Mouse (Mus musculus) midbrain, embryonic 13.5 days (tissue): ENCODE measurements around the gene Bend4. TPM values are rescaled to one million over a fixed set of nuclear protein-coding genes. Genes with fewer than 3 reads are reported as not detected.

ENCODE experiments used
- ATAC-seq: fragments of 200-750 bp; cut with Nextera tagmentation; 2 replicates; pipeline ENCODE4 v1.8.0; 2017; ENCODE audit warnings: mild to moderate bottlenecking, moderate TSS enrichment, moderate library complexity
- H3K27ac ChIP-seq: fragments of 300-500 bp; sonication (generic); 2 replicates; pipeline ENCODE4 v1.5.1; 2015; ENCODE audit warnings: inconsistent platforms, mild to moderate bottlenecking, moderate library complexity
- H3K27me3 ChIP-seq: fragments of 300-500 bp; sonication (generic); 2 replicates; pipeline ENCODE4 v1.6.1; 2015; ENCODE audit warnings: mild to moderate bottlenecking, inconsistent platforms
- H3K36me3 ChIP-seq: fragments of 300-500 bp; sonication (generic); 2 replicates; pipeline ENCODE4 v1.6.1; 2015; ENCODE audit warnings: mild to moderate bottlenecking, inconsistent platforms
- H3K4me1 ChIP-seq: fragments of 300-500 bp; sonication (generic); replicated peaks from 2 replicates; pipeline ENCODE4 v1.6.1; 2015; ENCODE audit warnings: inconsistent platforms
- H3K4me2 ChIP-seq: fragments of 300-500 bp; sonication (generic); replicated peaks from 2 replicates; pipeline ENCODE4 v1.6.1; 2015; ENCODE audit warnings: moderate library complexity, mild to moderate bottlenecking, inconsistent platforms
- H3K4me3 ChIP-seq: fragments of 300-500 bp; sonication (generic); replicated peaks from 2 replicates; pipeline ENCODE4 v1.5.1; 2015; ENCODE audit warnings: mild to moderate bottlenecking, inconsistent platforms
- H3K9ac ChIP-seq: fragments of 300-500 bp; sonication (generic); replicated peaks from 2 replicates; pipeline ENCODE4 v1.6.1; 2015; ENCODE audit warnings: mild to moderate bottlenecking, inconsistent platforms
- H3K9me3 ChIP-seq: fragments of 300-500 bp; sonication (generic); 2 replicates; pipeline ENCODE4 v1.6.1; 2016; ENCODE audit warnings: mild to moderate bottlenecking, inconsistent platforms
- WGBS: fragments of 180-500 bp; shearing (Covaris S2); methylation state at CpG from one replicate; pipeline ENCODE4 v1.1.7; 2015; 5-methylcytosine and 5-hydroxymethylcytosine counted together
- polyA plus RNA-seq: library from polyadenylated mRNA; unstranded; fragments of >200 nt; fragmentation: Nextera tagmentation; extraction: Ambion mirVana; gene quantifications from 2 replicates; pipeline ENCODE4 v1.2.1, GENCODE M21; 2015

The Bend4 gene
- polyA plus RNA-seq, result 10.3 and 10.6 TPM in 2 replicates

- under 1% methylated on average over 65 of the region's 90 CpGs for WGBS
- Histone ChIP-seq H3K36me3 (no peaks in the 10 kb centered on the region), H3K4me2 (peak within 1 kb of the TSS; percentile 78), H3K4me1 (peaks cover 39% of the 10 kb centered on the region), H3K9me3 (no peaks in the 10 kb centered on the region), H3K27ac (peak within 1 kb of the TSS; percentile 84), H3K27me3 (peaks cover 23% of the 10 kb centered on the region), H3K4me3 (peak within 1 kb of the TSS; percentile 77), H3K9ac (peak within 1 kb of the TSS; percentile 79)
- ATAC-seq, result peak; percentile 85
Observed at GRCm38 (mm10) chr5:67427443-67428360, at the start of gene Bend4. TSS of gene Bend4 (minus strand) at chr5:67428310.

DNA sequence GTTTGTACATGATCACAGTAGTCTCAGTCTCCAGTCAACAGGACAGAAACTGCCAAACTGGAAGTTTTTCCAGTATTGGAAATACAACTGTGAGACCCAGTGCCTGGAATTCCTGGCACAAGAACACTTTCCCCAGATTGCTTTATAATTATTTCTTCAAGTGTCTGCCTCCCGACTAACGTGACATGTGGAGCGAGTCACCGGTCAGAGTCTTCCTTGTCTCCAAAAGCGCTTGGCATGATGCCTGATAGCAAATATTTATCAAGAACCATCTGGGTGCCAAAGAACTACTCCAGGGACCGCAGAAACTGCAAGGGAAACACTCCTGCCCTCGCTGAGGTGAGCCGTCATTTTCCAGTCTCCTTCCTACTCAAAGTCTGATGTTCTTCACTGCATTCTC is 45.6 kb upstream of the Bend4 start:
- Histone ChIP-seq H3K9me3 (no peaks in the 10 kb centered on the region), H3K36me3 (no peaks in the 10 kb centered on the region), H3K27me3 (no peaks in the 10 kb centered on the region), H3K27ac (no peak overlapping the region), H3K4me3 (no peak overlapping the region), H3K4me1 (no peaks in the 10 kb centered on the region; the same call in 1 of the 2 replicates), H3K9ac (no peak overlapping the region), H3K4me2 (no peak overlapping the region)
- no peak for ATAC-seq
- 73% methylated on average over 8 of the region's 8 CpGs for WGBS

DNA sequence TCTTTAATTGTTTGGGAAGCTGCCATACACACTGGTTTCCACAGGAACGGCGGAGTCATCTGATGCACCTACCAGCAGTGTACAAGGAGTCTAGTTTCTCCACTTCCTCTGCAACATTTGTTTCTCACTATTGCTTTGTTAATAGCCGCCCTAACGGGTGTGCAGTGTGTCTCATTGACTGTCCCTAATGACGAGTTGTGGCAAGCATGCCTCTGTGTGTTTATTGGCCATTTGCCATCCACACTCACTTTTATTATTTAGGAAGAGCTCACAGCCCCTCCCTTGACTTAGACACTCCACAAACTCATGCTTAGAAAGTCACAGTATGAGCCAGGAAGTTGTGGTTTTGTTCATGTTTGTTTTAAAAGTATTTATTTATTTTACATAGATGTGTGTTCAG is 45.0 kb upstream of the Bend4 start:
- no peak for ATAC-seq

GRCm38 (mm10) chr5:67466866-67467530 is 38.9 kb upstream of the Bend4 start:
- no peaks in the 10 kb centered on the region for H3K9me3 ChIP-seq
- 0 out of 2 replicates have a peak, but pooled peaks cover 4% of the 10 kb centered on the region for H3K4me1 ChIP-seq
- H3K27ac ChIP-seq, result no peak overlapping the region
- 72% methylated on average over 15 of the region's 15 CpGs for WGBS
- no peaks in the 10 kb centered on the region for H3K27me3 ChIP-seq
- no peak; the same call in 1 of the 2 replicates for ATAC-seq
- no peak overlapping the region for H3K9ac ChIP-seq
- 0 out of 2 replicates have a peak overlapping the region, but pooled peaks have one; percentile 1 for H3K4me2 ChIP-seq
- no peak overlapping the region for H3K4me3 ChIP-seq
- no peaks in the 10 kb centered on the region for H3K36me3 ChIP-seq

More for the DNA sequence above, 45.0 kb upstream of the Bend4 start:
- Histone ChIP-seq H3K4me3 (no peak overlapping the region), H3K4me1 (no peaks in the 10 kb centered on the region; the same call in 1 of the 2 replicates), H3K9me3 (no peaks in the 10 kb centered on the region), H3K9ac (no peak overlapping the region), H3K27ac (no peak overlapping the region), H3K36me3 (no peaks in the 10 kb centered on the region), H3K27me3 (no peaks in the 10 kb centered on the region), H3K4me2 (no peak overlapping the region)
- WGBS, result 72% methylated on average over 5 of the region's 5 CpGs

DNA sequence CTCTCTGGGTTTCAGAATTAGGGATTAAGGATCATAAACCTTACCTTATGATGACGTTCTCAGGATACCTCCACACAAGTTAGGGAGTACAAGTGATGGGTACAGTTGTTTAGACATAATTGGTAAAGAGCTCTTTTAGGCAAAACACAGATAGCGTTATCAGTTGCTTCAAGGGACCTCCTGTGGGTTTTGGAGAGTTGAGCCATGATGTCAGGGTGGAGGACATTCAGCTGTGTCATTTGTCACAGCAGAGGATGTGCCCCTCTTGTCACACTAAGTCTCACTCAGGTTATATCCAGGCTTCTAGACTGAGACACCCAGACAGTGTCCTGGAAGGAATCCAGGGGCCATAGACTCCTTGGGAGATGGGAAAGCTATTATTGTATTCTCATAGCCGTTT is 36.8 kb upstream of the Bend4 start:
- H3K4me3 ChIP-seq, result no peak overlapping the region
- H3K9ac ChIP-seq, result no peak overlapping the region
- no peaks in the 10 kb centered on the region for H3K27me3 ChIP-seq
- no peak for ATAC-seq
- no peak overlapping the region for H3K4me2 ChIP-seq
- H3K36me3 ChIP-seq, result no peaks in the 10 kb centered on the region
- H3K9me3 ChIP-seq, result no peaks in the 10 kb centered on the region
- 87% methylated on average over 3 of the region's 3 CpGs for WGBS
- 0 out of 2 replicates have a peak, but pooled peaks cover 4% of the 10 kb centered on the region for H3K4me1 ChIP-seq
- H3K27ac ChIP-seq, result no peak overlapping the region

DNA sequence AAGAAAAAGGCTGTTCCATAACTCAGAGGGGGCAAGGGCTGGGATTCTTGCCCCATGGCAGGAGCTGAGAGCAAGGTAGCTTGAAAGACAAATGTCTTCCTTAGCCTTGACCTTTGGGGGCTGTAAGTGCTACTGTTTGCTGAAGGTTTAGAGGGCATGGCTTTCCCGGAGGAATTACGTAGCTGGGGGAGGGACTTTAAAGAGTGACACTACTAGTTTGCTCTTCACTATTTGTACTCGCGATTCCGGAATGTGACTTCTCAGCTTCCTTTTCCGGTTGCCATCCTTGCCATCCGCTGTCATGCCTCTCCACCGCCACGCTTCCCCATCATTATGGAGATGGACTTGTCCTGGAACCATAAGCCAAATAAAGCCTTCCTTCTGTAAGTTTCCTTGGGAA is 35.5 kb upstream of the Bend4 start:
- Histone ChIP-seq H3K4me1 (0 out of 2 replicates have a peak, but pooled peaks cover 4% of the 10 kb centered on the region), H3K4me3 (no peak overlapping the region), H3K9ac (no peak overlapping the region), H3K27me3 (no peaks in the 10 kb centered on the region), H3K36me3 (no peaks in the 10 kb centered on the region), H3K4me2 (no peak overlapping the region), H3K9me3 (no peaks in the 10 kb centered on the region), H3K27ac (no peak overlapping the region)
- ATAC-seq, result no peak
- 92% methylated on average over 9 of the region's 9 CpGs for WGBS

- H3K27ac ChIP-seq, result no peak overlapping the region
- 90% methylated on average over 4 of the region's 4 CpGs for WGBS
- no peaks in the 10 kb centered on the region for H3K36me3 ChIP-seq
- no peak overlapping the region for H3K4me3 ChIP-seq
- ATAC-seq, result no peak
- H3K27me3 ChIP-seq, result no peaks in the 10 kb centered on the region
- H3K4me2 ChIP-seq, result no peak overlapping the region
- no peak overlapping the region for H3K9ac ChIP-seq
- no peaks in the 10 kb centered on the region for H3K9me3 ChIP-seq
- H3K4me1 ChIP-seq, result 0 out of 2 replicates have a peak, but pooled peaks cover 4% of the 10 kb centered on the region
Observed at GRCm38 (mm10) chr5:67462331-67462730, 34.2 kb upstream of the Bend4 start.

DNA sequence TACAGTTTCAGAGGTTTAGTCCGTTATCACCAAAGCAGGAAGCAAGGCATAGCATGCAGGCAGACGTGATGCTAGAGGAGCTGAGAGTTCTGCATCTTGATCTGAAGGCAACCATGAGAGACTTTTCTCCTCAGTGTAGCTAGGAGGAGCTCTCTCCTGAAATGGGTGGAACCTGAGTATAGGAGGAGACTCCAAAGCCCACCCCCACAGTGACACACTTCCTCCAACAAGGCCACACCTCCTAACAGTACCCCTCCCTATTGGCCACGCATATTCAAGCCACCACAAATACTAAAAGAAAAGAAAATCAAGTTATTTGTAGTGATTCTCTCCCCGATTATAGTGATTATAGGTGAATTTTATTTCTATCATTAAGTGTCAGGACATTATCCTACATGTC is 28.7 kb upstream of the Bend4 start:
- ATAC-seq, result no peak
- 88% methylated on average over 4 of the region's 4 CpGs for WGBS
- no peak overlapping the region for H3K4me3 ChIP-seq

DNA sequence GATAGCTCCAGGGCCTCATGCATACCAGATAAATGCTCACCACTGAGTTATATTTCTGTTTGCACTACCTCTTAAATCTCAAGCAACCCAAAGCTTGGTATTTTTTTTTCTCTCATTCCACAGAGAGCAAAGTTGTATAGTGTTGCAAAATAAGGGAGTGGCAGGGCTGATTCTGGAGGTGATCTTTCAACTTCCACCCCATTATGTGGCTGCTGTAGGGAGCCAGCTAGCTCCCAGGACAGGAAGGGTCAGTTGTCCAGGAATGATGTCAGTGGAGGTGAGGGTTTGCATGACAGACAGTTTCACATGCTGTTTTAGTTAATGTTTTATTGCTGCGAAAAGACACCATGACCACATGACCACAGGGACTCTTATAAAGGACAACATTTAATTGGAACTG is 26.2 kb upstream of the Bend4 start:
- H3K4me3 ChIP-seq, result no peak overlapping the region
- no peak overlapping the region for H3K27ac ChIP-seq
- WGBS, result 88% methylated on average over 1 of the region's 1 CpGs
- H3K36me3 ChIP-seq, result no peaks in the 10 kb centered on the region
- H3K9me3 ChIP-seq, result no peaks in the 10 kb centered on the region
- no peak for ATAC-seq
- H3K4me2 ChIP-seq, result no peak overlapping the region
- H3K9ac ChIP-seq, result no peak overlapping the region
- no peaks in the 10 kb centered on the region for H3K27me3 ChIP-seq
- H3K4me1 ChIP-seq, result no peaks in the 10 kb centered on the region

More for the DNA sequence above, 28.7 kb upstream of the Bend4 start:
- Histone ChIP-seq H3K9me3 (no peaks in the 10 kb centered on the region), H3K4me1 (no peaks in the 10 kb centered on the region), H3K27me3 (no peaks in the 10 kb centered on the region), H3K9ac (no peak overlapping the region), H3K36me3 (no peaks in the 10 kb centered on the region), H3K27ac (no peak overlapping the region), H3K4me2 (no peak overlapping the region)

DNA sequence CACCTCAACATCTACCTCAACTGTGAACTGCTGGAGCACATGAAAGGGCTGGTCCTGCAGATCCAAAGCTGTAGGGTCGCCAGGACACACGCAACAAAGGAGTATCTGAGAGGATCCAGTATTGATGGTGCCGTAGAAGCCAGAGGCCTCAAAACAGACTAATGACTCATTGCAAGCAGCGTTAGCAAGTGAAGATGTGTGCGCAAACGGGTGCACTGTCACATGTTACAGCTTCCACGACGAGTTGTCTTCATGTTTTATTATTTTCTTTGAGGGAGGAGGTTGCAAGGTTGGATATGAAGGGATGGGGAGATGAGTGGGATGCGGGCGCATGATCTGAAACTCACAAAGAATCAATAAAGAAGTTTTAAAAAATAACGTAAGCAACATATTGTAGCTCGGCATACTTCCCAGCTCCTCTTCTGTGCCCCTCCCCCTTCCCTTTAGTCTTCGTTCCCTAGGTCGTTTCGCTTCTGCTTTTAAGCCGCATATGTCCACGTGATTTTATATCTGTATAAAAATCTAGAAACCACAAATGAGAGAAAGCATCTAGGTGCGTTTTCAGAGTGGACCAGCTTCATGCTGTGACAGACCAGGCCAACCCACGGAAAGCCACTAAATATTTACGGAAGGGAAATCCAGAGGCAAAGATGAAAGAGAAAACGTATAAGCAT is 22.0 kb upstream of the Bend4 start:
- WGBS, result 90% methylated on average over 21 of the region's 21 CpGs
- H3K4me2 ChIP-seq, result no peak overlapping the region
- no peak overlapping the region for H3K9ac ChIP-seq
- H3K4me3 ChIP-seq, result no peak overlapping the region
- no peaks in the 10 kb centered on the region for H3K9me3 ChIP-seq
- no peaks in the 10 kb centered on the region for H3K36me3 ChIP-seq
- no peak for ATAC-seq
- no peaks in the 10 kb centered on the region for H3K27me3 ChIP-seq
- H3K4me1 ChIP-seq, result no peaks in the 10 kb centered on the region
- H3K27ac ChIP-seq, result no peak overlapping the region

- no peak overlapping the region for H3K9ac ChIP-seq
- no peak for ATAC-seq
- H3K36me3 ChIP-seq, result no peaks in the 10 kb centered on the region
- H3K9me3 ChIP-seq, result no peaks in the 10 kb centered on the region
- H3K4me2 ChIP-seq, result no peak overlapping the region
- H3K4me1 ChIP-seq, result peaks cover 13% of the 10 kb centered on the region
- H3K27ac ChIP-seq, result no peak overlapping the region
- peaks cover 9% of the 10 kb centered on the region; the same call in 1 of the 2 replicates for H3K27me3 ChIP-seq
- H3K4me3 ChIP-seq, result no peak overlapping the region
- 71% methylated on average over 2 of the region's 2 CpGs for WGBS
Observed at GRCm38 (mm10) chr5:67446526-67446925, 18.4 kb upstream of the Bend4 start.
